Mouse (Mus musculus) hindbrain, embryonic 16.5 days (tissue): Measurements from ENCODE around the gene Epas1. TPM values are rescaled to one million over a fixed set of nuclear protein-coding genes. Genes with fewer than 3 reads are reported as not detected.

ENCODE experiments used
- ATAC-seq: fragments of 200-750 bp; cut with Nextera tagmentation; 2 replicates; pipeline ENCODE4 v1.8.0; 2017; ENCODE audit warnings: moderate TSS enrichment, moderate library complexity
- H3K27ac ChIP-seq: fragments of 300-500 bp; sonication (generic); 2 replicates; pipeline ENCODE4 v1.5.1; 2014; ENCODE audit warnings: low read depth, mild to moderate bottlenecking, control low read depth, low read length, moderate library complexity
- H3K27me3 ChIP-seq: fragments of 300-500 bp; sonication (generic); replicated peaks from 2 replicates; pipeline ENCODE4 v1.6.1; 2014; ENCODE audit warnings: low read length; ENCODE audit not compliant: control insufficient read depth, insufficient read depth
- H3K36me3 ChIP-seq: fragments of 300-500 bp; sonication (generic); 2 replicates; pipeline ENCODE4 v1.6.1; 2014; ENCODE audit warnings: mild to moderate bottlenecking, low read length, moderate library complexity, mixed read lengths; ENCODE audit not compliant: control insufficient read depth, insufficient read depth
- H3K4me1 ChIP-seq: fragments of 300-500 bp; sonication (generic); 2 replicates; pipeline ENCODE4 v1.6.1; 2014; ENCODE audit warnings: low read depth, low read length; ENCODE audit not compliant: control insufficient read depth, insufficient read depth
- H3K4me2 ChIP-seq: fragments of 300-500 bp; sonication (generic); 2 replicates; pipeline ENCODE4 v1.6.1; 2014; ENCODE audit warnings: mild to moderate bottlenecking, low read length, control low read depth, moderate library complexity
- H3K4me3 ChIP-seq: fragments of 300-500 bp; sonication (generic); 2 replicates; pipeline ENCODE4 v1.5.1; 2014; ENCODE audit warnings: mild to moderate bottlenecking, low read length, control low read depth, moderate library complexity
- H3K9ac ChIP-seq: fragments of 300-500 bp; sonication (generic); 2 replicates; pipeline ENCODE4 v1.6.1; 2014; ENCODE audit warnings: low read depth, mild to moderate bottlenecking, control low read depth, low read length, moderate library complexity
- H3K9me3 ChIP-seq: fragments of 300-500 bp; sonication (generic); 2 replicates; pipeline ENCODE4 v1.6.1; 2014; ENCODE audit warnings: mild to moderate bottlenecking, low read length, moderate library complexity; ENCODE audit not compliant: control insufficient read depth
- WGBS: fragments of 180-500 bp; shearing (Covaris S2); extraction: QIAGEN DNeasy Blood & Tissue Kit; methylation state at CpG from one replicate; pipeline ENCODE4 v1.1.7; 2014; 5-methylcytosine and 5-hydroxymethylcytosine counted together
- polyA plus RNA-seq: library from polyadenylated mRNA; unstranded; fragments of >200 nt; fragmentation: Nextera tagmentation; extraction: Ambion mirVana; gene quantifications from 2 replicates; pipeline ENCODE4 v1.2.1, GENCODE M21; 2015

Epas1 gene
- polyA plus RNA-seq, 1 experiment from 2014 or later, result 5.7 TPM

DNA sequence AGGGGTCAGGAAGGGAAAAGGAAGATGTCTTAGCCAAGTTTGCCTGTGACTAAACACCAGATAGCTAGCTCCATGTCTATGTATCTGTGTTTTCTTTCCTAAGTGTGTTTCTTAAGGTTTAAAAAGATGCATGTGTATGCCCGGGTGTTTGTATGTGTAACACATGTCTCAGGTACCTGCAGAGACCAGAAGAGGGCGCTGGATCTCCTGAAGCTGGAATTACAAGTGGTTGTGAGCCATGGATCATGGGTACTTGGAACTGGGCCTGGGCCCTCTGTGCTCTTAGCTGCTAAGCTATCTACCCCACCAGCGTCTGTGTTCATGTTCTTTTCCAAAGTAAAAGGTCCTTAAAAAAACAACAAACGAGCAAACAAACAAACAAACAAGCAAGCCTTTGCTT lies 12.9 kb downstream of the Epas1 start:
- H3K4me2 ChIP-seq, result no peak overlapping the region
- H3K9me3 ChIP-seq, result no peaks in the 10 kb centered on the region
- H3K4me3 ChIP-seq, result no peak overlapping the region
- H3K27ac ChIP-seq, result no peak overlapping the region
- no peaks in the 10 kb centered on the region for H3K36me3 ChIP-seq
- H3K9ac ChIP-seq, result no peak overlapping the region
- ATAC-seq, result no peak
- no peaks in the 10 kb centered on the region for H3K27me3 ChIP-seq
- no peaks in the 10 kb centered on the region for H3K4me1 ChIP-seq
- 89% methylated on average over 4 of the region's 4 CpGs for WGBS

DNA sequence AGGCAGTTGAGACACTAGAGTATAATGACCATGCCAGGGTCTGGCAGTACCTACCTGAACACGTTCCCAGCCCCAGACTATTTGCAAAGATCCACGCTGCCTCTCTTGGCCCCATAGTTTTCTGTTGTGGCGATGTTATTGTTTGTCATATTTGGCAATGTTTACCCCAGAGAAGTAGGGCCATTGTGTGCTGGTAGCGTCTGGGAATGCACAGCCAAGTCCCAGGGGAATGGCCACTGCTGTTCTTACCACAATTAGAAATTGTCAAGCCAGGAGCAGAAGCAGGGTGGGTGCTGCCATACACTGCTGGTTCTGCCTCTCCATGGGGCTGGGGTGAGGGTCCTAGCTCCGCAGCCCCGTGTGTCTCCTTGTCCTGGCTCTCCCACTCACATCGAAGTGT lies 15.1 kb downstream of the Epas1 start:
- no peaks in the 10 kb centered on the region for H3K36me3 ChIP-seq
- ATAC-seq, result no peak
- no peak overlapping the region; the same call in 1 of the 2 replicates for H3K27ac ChIP-seq
- no peak overlapping the region for H3K4me3 ChIP-seq
- H3K27me3 ChIP-seq, result no peaks in the 10 kb centered on the region
- H3K9ac ChIP-seq, result no peak overlapping the region
- H3K4me1 ChIP-seq, result peaks cover 7% of the 10 kb centered on the region; the same call in 1 of the 2 replicates
- 75% methylated on average over 7 of the region's 7 CpGs for WGBS
- H3K4me2 ChIP-seq, result no peak overlapping the region
- no peaks in the 10 kb centered on the region for H3K9me3 ChIP-seq

DNA sequence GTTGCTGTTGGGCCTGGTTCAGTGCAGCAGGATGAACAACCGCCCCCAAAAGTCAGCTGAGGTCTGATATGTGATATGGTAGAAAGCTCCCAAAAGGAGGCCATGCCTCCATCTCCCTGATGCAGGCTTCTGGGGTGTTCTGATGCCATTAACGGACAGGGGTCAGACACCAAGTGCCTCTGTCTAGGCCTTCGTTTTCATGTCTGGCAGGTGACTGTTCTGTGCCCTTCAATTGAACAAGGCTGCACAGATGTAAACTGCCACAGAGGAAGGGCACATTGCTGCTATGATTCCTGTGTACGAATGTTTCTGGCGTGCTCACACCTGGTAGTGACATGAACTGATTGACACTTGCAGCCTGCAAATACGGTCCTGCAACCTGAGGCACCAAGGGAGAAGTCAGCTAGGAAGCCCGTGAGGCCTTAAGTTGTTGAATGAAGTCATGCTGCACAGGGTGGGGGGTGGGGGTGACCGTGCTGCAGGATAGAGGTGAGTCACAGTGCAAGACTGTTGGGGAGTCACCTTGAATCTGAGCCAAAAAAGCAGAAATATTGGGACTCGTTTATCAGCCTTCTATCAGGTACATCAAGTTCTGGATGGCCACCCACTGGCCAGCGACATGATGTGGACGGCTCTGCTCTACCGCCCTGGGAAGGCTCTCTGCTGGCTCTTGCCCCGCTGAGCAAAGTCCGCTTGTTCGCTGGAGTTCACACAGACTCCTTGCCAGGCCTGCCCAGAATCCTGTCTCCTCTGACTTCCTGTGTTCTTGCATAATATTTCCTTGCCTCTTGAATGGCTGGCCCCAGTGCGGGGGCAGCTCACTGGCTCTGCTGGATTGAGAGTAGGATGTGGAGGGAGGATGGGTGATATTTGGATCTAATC lies 16.1 kb downstream of the Epas1 start:
- no peak overlapping the region for H3K27ac ChIP-seq
- H3K4me3 ChIP-seq, result no peak overlapping the region
- ATAC-seq, result peak; percentile 54; the same call in 1 of the 2 replicates
- no peaks in the 10 kb centered on the region for H3K27me3 ChIP-seq
- no peaks in the 10 kb centered on the region for H3K9me3 ChIP-seq
- no peaks in the 10 kb centered on the region for H3K36me3 ChIP-seq
- peaks cover 7% of the 10 kb centered on the region; the same call in 1 of the 2 replicates for H3K4me1 ChIP-seq
- H3K9ac ChIP-seq, result no peak overlapping the region
- no peak overlapping the region for H3K4me2 ChIP-seq
- 72% methylated on average over 16 of the region's 16 CpGs for WGBS

- Histone ChIP-seq H3K4me3 (no peak overlapping the region), H3K9ac (no peak overlapping the region), H3K9me3 (no peaks in the 10 kb centered on the region), H3K27me3 (no peaks in the 10 kb centered on the region), H3K4me2 (no peak overlapping the region), H3K27ac (no peak overlapping the region), H3K36me3 (no peaks in the 10 kb centered on the region), H3K4me1 (peaks cover 7% of the 10 kb centered on the region; the same call in 1 of the 2 replicates)
- 82% methylated on average over 5 of the region's 5 CpGs for WGBS
- ATAC-seq, result no peak
Observed at GRCm38 (mm10) chr17:86770848-86771247, 17.3 kb downstream of the Epas1 start.

GRCm38 (mm10) chr17:86772035-86772434 lies 18.5 kb downstream of the Epas1 start:
- no peaks in the 10 kb centered on the region for H3K9me3 ChIP-seq
- no peaks in the 10 kb centered on the region for H3K27me3 ChIP-seq
- peak overlapping the region; percentile 25 for H3K4me2 ChIP-seq
- H3K4me1 ChIP-seq, result peaks cover 7% of the 10 kb centered on the region; the same call in 1 of the 2 replicates
- peak; percentile 77; the same call in 1 of the 2 replicates for ATAC-seq
- H3K27ac ChIP-seq, result no peak overlapping the region; the same call in 1 of the 2 replicates
- H3K4me3 ChIP-seq, result no peak overlapping the region
- no peak overlapping the region for H3K9ac ChIP-seq
- 49% methylated on average over 11 of the region's 11 CpGs for WGBS
- H3K36me3 ChIP-seq, result no peaks in the 10 kb centered on the region

DNA sequence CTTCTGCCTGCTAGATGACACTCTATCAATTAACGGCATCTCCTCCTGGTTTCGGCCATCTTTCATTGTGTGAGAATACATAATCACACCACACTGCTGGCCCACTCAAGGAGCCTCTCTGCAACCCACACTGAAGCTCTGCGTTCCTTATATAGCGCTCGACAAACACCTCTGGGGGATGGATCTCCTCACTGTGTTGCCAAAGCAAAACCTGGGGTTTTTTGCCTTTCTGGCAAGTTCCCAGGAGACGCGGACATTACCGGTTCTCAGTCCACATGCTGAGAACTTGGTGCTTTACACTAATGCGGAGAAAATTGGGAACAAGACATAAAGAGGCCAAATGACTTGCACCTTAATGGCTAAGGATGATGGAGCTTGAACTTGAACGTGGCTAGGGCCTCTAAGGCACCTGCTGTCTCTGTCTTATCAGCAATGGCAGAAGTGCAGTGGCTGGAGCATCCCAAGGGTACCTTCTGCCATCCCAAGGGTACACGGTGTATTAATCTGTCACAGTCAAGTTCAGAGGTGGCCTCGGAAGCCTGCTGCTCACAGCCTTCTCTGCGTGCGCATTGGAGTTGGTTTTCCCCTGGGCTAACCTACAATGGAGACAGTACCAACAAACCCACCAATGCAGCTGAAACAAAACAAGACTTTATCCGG lies 19.6 kb downstream of the Epas1 start:
- WGBS, result 92% methylated on average over 15 of the region's 15 CpGs
- no peak for ATAC-seq
- no peak overlapping the region for H3K4me2 ChIP-seq
- no peak overlapping the region for H3K27ac ChIP-seq
- H3K27me3 ChIP-seq, result no peaks in the 10 kb centered on the region
- no peak overlapping the region for H3K4me3 ChIP-seq
- no peak overlapping the region for H3K9ac ChIP-seq
- H3K36me3 ChIP-seq, result no peaks in the 10 kb centered on the region
- no peaks in the 10 kb centered on the region for H3K9me3 ChIP-seq
- peaks cover 7% of the 10 kb centered on the region; the same call in 1 of the 2 replicates for H3K4me1 ChIP-seq

- no peak overlapping the region for H3K9ac ChIP-seq
- H3K27me3 ChIP-seq, result no peaks in the 10 kb centered on the region
- H3K4me1 ChIP-seq, result peaks cover 7% of the 10 kb centered on the region; the same call in 1 of the 2 replicates
- H3K27ac ChIP-seq, result no peak overlapping the region
- H3K4me2 ChIP-seq, result no peak overlapping the region
- H3K36me3 ChIP-seq, result no peaks in the 10 kb centered on the region
- 87% methylated on average over 12 of the region's 12 CpGs for WGBS
- ATAC-seq, result no peak
- H3K9me3 ChIP-seq, result no peaks in the 10 kb centered on the region
- no peak overlapping the region for H3K4me3 ChIP-seq
Observed at GRCm38 (mm10) chr17:86776538-86776937, 23.0 kb downstream of the Epas1 start.

- Histone ChIP-seq H3K9me3 (no peaks in the 10 kb centered on the region), H3K4me1 (peaks cover 5% of the 10 kb centered on the region; the same call in 1 of the 2 replicates), H3K4me2 (no peak overlapping the region), H3K36me3 (no peaks in the 10 kb centered on the region), H3K27me3 (no peaks in the 10 kb centered on the region), H3K27ac (no peak overlapping the region), H3K9ac (no peak overlapping the region), H3K4me3 (no peak overlapping the region)
- WGBS, result 89% methylated on average over 6 of the region's 6 CpGs
- no peak for ATAC-seq
Observed at GRCm38 (mm10) chr17:86778147-86778546, 24.6 kb downstream of the Epas1 start.
